ENCODE assay signal across 22 mouse cellular contexts in genomic region chr7:125920801-125921200, GRCm38 (mm10).
A peak's percentile ranks its signal among the peaks of the same experiment; 100 is the strongest.
DNase-seq lines count a peak whose midpoint lies in the region; ATAC-seq and TF ChIP-seq lines count a peak whose summit lies in the region.
"Had no signal": no experiment of that assay in that cellular context is flagged by ENCODE, and none has a peak within 500 bp of the region (broad histone marks: within the 10 kb centered on the region; RNA-seq: fewer than 3 reads in every experiment).

No protein-coding gene starts in this region.

- H3K9me3 ChIP-seq in kidney, embryonic 16.5 days (ENCODE audit: low read length) = peaks cover 4% of the 10 kb centered on the region; the same call in 1 of the 2 replicates
- H3K9me3 ChIP-seq in midbrain, embryonic 11.5 days (ENCODE audit: control insufficient read depth, low read length) = no peaks in the 10 kb centered on the region
- no peaks in the 10 kb centered on the region for H3K9me3 ChIP-seq in midbrain, postnatal 0 days (ENCODE audit: low read length)
- H3K9me3 ChIP-seq: hindbrain, embryonic 13.5 days; limb, embryonic 10.5 days had no signal

- no peak overlapping the region for H3K4me3 ChIP-seq in kidney, embryonic 16.5 days (ENCODE audit: low read length)
- H3K4me3 ChIP-seq in midbrain, embryonic 11.5 days (ENCODE audit: low read depth, low read length) = no peak overlapping the region
- H3K4me3 ChIP-seq in midbrain, postnatal 0 days (ENCODE audit: low read depth, low read length) = no peak overlapping the region
- H3K4me3 ChIP-seq: embryonic facial prominence, embryonic 13.5 days; hindbrain, embryonic 13.5 days; left cerebral cortex, adult 2 months; limb, embryonic 10.5 days; myocyte had no signal

- intact Hi-C loops in left cerebral cortex, postnatal 36 days (cut with DNase I) = no loop called here

- peak; percentile 61 for ATAC-seq in kidney, embryonic 16.5 days (ENCODE audit: low FRiP score, low TSS enrichment)
- ATAC-seq in midbrain, embryonic 11.5 days (ENCODE audit: low FRiP score) = no peak
- no peak for ATAC-seq in midbrain, postnatal 0 days (ENCODE audit: low FRiP score)
- ATAC-seq: forebrain, embryonic 16.5 days had no signal

- no peaks in the 10 kb centered on the region for H3K36me3 ChIP-seq in kidney, embryonic 16.5 days (ENCODE audit: insufficient read depth, low read length)
- no peaks in the 10 kb centered on the region for H3K36me3 ChIP-seq in midbrain, embryonic 11.5 days (ENCODE audit: control insufficient read depth, insufficient read depth, low read length)
- H3K36me3 ChIP-seq in midbrain, postnatal 0 days (ENCODE audit: insufficient read depth, low read length) = no peaks in the 10 kb centered on the region
- H3K36me3 ChIP-seq: embryonic facial prominence, embryonic 13.5 days; hindbrain, embryonic 13.5 days; limb, embryonic 10.5 days had no signal

- no peaks in the 10 kb centered on the region for H3K27me3 ChIP-seq in kidney, embryonic 16.5 days (ENCODE audit: insufficient read depth, low read length)
- no peaks in the 10 kb centered on the region; the same call in 1 of the 2 replicates for H3K27me3 ChIP-seq in midbrain, embryonic 11.5 days (ENCODE audit: control insufficient read depth, insufficient read depth, low read length)
- H3K27me3 ChIP-seq in midbrain, postnatal 0 days (ENCODE audit: insufficient read depth, low read length) = no peaks in the 10 kb centered on the region
- H3K27me3 ChIP-seq: embryonic facial prominence, embryonic 13.5 days; hindbrain, embryonic 13.5 days had no signal

- 36% methylated on average over 5 of the region's 5 CpGs for WGBS in kidney, embryonic 16.5 days
- 73% methylated on average over 5 of the region's 5 CpGs for WGBS in midbrain, embryonic 11.5 days
- WGBS in midbrain, postnatal 0 days = 69% methylated on average over 5 of the region's 5 CpGs

- H3K9ac ChIP-seq in kidney, embryonic 16.5 days (replicated peaks; ENCODE audit: low read length) = no peak overlapping the region
- H3K9ac ChIP-seq in midbrain, embryonic 11.5 days (ENCODE audit: low read length) = no peak overlapping the region
- H3K9ac ChIP-seq in midbrain, postnatal 0 days (replicated peaks; ENCODE audit: low read length, poor library complexity, severe bottlenecking) = no peak overlapping the region
- H3K9ac ChIP-seq: embryonic facial prominence, embryonic 13.5 days; hindbrain, embryonic 13.5 days; lung, embryonic 14.5 days had no signal

- H3K27ac ChIP-seq in kidney, embryonic 16.5 days (ENCODE audit: low read length) = no peak overlapping the region
- H3K27ac ChIP-seq in midbrain, embryonic 11.5 days (ENCODE audit: low read depth, low read length) = no peak overlapping the region
- no peak overlapping the region for H3K27ac ChIP-seq in midbrain, postnatal 0 days (ENCODE audit: low read depth, low read length)
- H3K27ac ChIP-seq: embryonic facial prominence, embryonic 13.5 days; hindbrain, embryonic 13.5 days; left cerebral cortex, adult 2 months; limb, embryonic 10.5 days had no signal

- no peak overlapping the region for H3K4me2 ChIP-seq in kidney, embryonic 16.5 days (replicated peaks; ENCODE audit: low read depth, low read length)
- H3K4me2 ChIP-seq in midbrain, embryonic 11.5 days = no peak overlapping the region
- H3K4me2 ChIP-seq in midbrain, postnatal 0 days (ENCODE audit: low read depth, low read length, poor library complexity, severe bottlenecking) = no peak overlapping the region
- H3K4me2 ChIP-seq: embryonic facial prominence, embryonic 13.5 days; hindbrain, embryonic 13.5 days; liver, embryonic 11.5 days; lung, embryonic 14.5 days had no signal

- no peak for TF ChIP-seq CTCF in midbrain, postnatal 0 days (IDR thresholded peaks at IDR 0.05)

- no peak for DNase-seq in kidney, postnatal 14 days
- peak; percentile 62 for DNase-seq in midbrain, embryonic 11.5 days (ENCODE audit: low spot score, missing footprints)
- DNase-seq in midbrain, postnatal 0 days (ENCODE audit: low spot score) = no peak
- peak; percentile 46 for DNase-seq in retina, embryonic 14.5 days (ENCODE audit: low spot score)
- peak; percentile 31 to 70 for DNase-seq in spleen, postnatal 4 days (ENCODE audit: low spot score in 2 of 2)
- no peak for DNase-seq in left cerebral cortex, postnatal 36 days (ENCODE audit: low spot score in 2 of 2)
- DNase-seq: adrenal gland, postnatal 14 days; cerebellum, postnatal 14 days; gastrocnemius, postnatal 25 days; kidney, postnatal 36 days; layer of hippocampus, adult 9-11 months; lung, embryonic 14.5 days; midbrain, embryonic 14.5 days; right cerebral cortex, postnatal 25 days had no signal

- H3K4me1 ChIP-seq in kidney, embryonic 16.5 days (ENCODE audit: insufficient read depth, low read length) = 0 out of 2 replicates have a peak, but pooled peaks cover 2% of the 10 kb centered on the region
- no peaks in the 10 kb centered on the region for H3K4me1 ChIP-seq in midbrain, embryonic 11.5 days (ENCODE audit: control insufficient read depth, insufficient read depth, low read length)
- H3K4me1 ChIP-seq in midbrain, postnatal 0 days (ENCODE audit: insufficient read depth, low read length) = no peaks in the 10 kb centered on the region
- H3K4me1 ChIP-seq: embryonic facial prominence, embryonic 13.5 days; hindbrain, embryonic 13.5 days had no signal

Comparison
In these comparisons a context has a peak if more than half of its experiments do, and no peak if none do; other contexts are left out.
1. DNase-seq: peak in midbrain, embryonic 11.5 days (single experiment), retina, embryonic 14.5 days (single experiment) and spleen, postnatal 4 days (2 of 2); none in kidney, postnatal 14 days (single experiment), midbrain, postnatal 0 days (single experiment) and left cerebral cortex, postnatal 36 days (0 of 2).